Mouse (Mus musculus): ENCODE measurements around the gene Fam151a.
"Not testable (repeated sequence)": the region's sequence is repeated elsewhere in the genome, so short reads cannot be mapped to it uniquely, and the experiment has no call there.

DNA sequence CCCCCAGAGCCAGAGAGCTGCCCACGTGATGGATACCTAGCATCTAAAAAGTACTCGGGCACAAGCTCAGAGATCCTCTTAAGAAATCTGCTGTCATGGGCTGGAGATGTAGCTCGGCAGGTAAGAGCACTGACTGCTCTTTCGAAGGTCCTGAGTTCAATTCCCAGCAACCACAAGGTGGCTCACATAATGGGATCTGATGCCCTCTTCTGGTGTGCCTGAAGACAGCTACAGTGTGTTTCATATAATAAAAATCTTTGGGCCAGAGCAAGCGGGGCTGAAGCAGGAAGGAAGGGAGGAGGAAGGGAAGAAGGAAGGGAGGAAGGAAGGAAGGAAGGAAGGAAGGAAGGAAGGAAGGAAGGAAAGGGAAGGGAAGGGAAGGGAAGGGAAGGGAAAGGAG, 56.5 kb downstream of the Fam151a start:
- not testable (repeated sequence) for TF ChIP-seq POLR2A (IDR thresholded peaks at IDR 0.05; ENCODE audit: insufficient read depth, low read length); CTCF (IDR thresholded peaks at IDR 0.05; ENCODE audit: low read depth, low read length)
